Mouse (Mus musculus) erythroblast, embryonic 14.5 days (primary cell): ENCODE results near the gene Glra1.

Experiments used
- GATA1 ChIP-seq: IDR thresholded peaks from 2 replicates; pipeline ENCODE4 v1.6.1; 2012; ENCODE audit warnings: low read length, inconsistent platforms, mixed read lengths
- TAL1 ChIP-seq: IDR thresholded peaks from 3 replicates; pipeline ENCODE4 v1.6.1; 2012; ENCODE audit warnings: low read length, inconsistent platforms, mixed read lengths

DNA sequence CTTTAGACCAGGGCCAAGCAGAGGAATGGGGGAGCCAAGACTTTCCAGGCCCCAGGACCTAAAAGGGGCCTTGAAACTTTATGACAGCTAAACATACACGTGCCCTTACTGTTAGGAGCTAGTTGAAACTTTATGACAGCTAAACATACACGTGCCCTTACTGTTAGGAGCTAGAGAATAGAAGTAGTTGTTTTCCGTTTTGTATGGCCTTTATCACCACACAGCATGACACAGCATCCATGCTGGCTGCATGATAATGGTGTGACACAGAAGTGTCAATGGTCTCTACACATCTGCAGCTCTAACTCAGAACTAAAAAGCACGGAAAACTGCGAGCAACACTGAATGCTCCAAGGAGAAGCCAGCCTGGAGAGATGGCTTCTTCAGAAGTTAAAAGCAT is 90.3 kb downstream of the Glra1 start:
- TF ChIP-seq TAL1 (no peak), GATA1 (no peak)
